Mouse (Mus musculus) frontal cortex, postnatal 10 days (tissue): ENCODE measurements around the gene Mlycd.
"Not testable (repeated sequence)": the region's sequence is repeated elsewhere in the genome, so short reads cannot be mapped to it uniquely, and the experiment has no call there.

Experiments used
- DNase-seq, 2 experiments: peaks; one replicate each; pipeline ENCODE4 v3.0.0; 2022; ENCODE audit warnings: low spot score in 2 of 2, mixed read lengths in 1 of 2

The Mlycd gene

GRCm38 (mm10) chr8:119394524-119395026, at the start of gene Mlycd:
Gene Mlycd, plus strand, starts transcription at chr8:119394878.
- peak; percentile 83 to 90 for DNase-seq

- no peak for DNase-seq
Observed at GRCm38 (mm10) chr8:119345029-119345682, 49.5 kb upstream of the Mlycd start.

- DNase-seq = no peak
Observed at GRCm38 (mm10) chr8:119345683-119346075, 49.0 kb upstream of the Mlycd start.

GRCm38 (mm10) chr8:119351647-119352046, 43.0 kb upstream of the Mlycd start:
- no peak for DNase-seq

- DNase-seq = no peak
Observed at GRCm38 (mm10) chr8:119352977-119353658, 41.6 kb upstream of the Mlycd start.

GRCm38 (mm10) chr8:119353659-119354023, 41.0 kb upstream of the Mlycd start:
- DNase-seq = no peak

GRCm38 (mm10) chr8:119356631-119357030, 38.0 kb upstream of the Mlycd start:
- not testable (repeated sequence) for DNase-seq

- DNase-seq = no peak
Observed at GRCm38 (mm10) chr8:119358175-119358574, 36.5 kb upstream of the Mlycd start.

- DNase-seq = peak in 1 of 2 experiments; percentile 29
Observed at GRCm38 (mm10) chr8:119358836-119359235, 35.8 kb upstream of the Mlycd start.

GRCm38 (mm10) chr8:119360686-119361295, 33.9 kb upstream of the Mlycd start:
- DNase-seq = no peak

- not testable (repeated sequence) for DNase-seq
Observed at GRCm38 (mm10) chr8:119374716-119375115, 20.0 kb upstream of the Mlycd start.

- DNase-seq = no peak
Observed at GRCm38 (mm10) chr8:119378476-119378875, 16.2 kb upstream of the Mlycd start.

GRCm38 (mm10) chr8:119380619-119381018, 14.1 kb upstream of the Mlycd start:
- no peak for DNase-seq

- DNase-seq = peak; percentile 58 to 77
Observed at GRCm38 (mm10) chr8:119384478-119384877, 10.2 kb upstream of the Mlycd start.

- DNase-seq = no peak
Observed at GRCm38 (mm10) chr8:119385854-119386253, 8.8 kb upstream of the Mlycd start.

GRCm38 (mm10) chr8:119386988-119387387, 7.7 kb upstream of the Mlycd start:
- DNase-seq = no peak

GRCm38 (mm10) chr8:119394097-119394496, 581 bp upstream of the Mlycd start:
- DNase-seq = no peak

GRCm38 (mm10) chr8:119395072-119395950, 633 bp downstream of the Mlycd start:
- peak in 1 of 2 experiments; percentile 33 for DNase-seq

GRCm38 (mm10) chr8:119398558-119398957, 3.9 kb downstream of the Mlycd start:
- DNase-seq = no peak

- no peak for DNase-seq
Observed at GRCm38 (mm10) chr8:119399255-119399654, 4.6 kb downstream of the Mlycd start.

GRCm38 (mm10) chr8:119400122-119400671, 5.5 kb downstream of the Mlycd start:
- DNase-seq = no peak
